In genomic region chr17:25222951-25223601, GRCm38 (mm10) we compare ENCODE assay signal across 8 mouse cellular contexts. TPM values are rescaled to one million over a fixed set of nuclear protein-coding genes. Genes with fewer than 3 reads are reported as not detected.
DNase-seq lines count a peak whose midpoint lies in the region; ATAC-seq lines count a peak whose summit lies in the region.

No protein-coding gene starts in this region.

- H3K4me3 ChIP-seq in kidney, embryonic 16.5 days (ENCODE audit: low read length) = peak overlapping the region; percentile 32
- no peak overlapping the region for H3K4me3 ChIP-seq in forebrain, embryonic 14.5 days (ENCODE audit: low read depth, low read length)
- peak overlapping the region; percentile 78 for H3K4me3 ChIP-seq in liver, embryonic 16.5 days (ENCODE audit: low read depth, low read length)

- H3K27me3 ChIP-seq in kidney, embryonic 16.5 days (ENCODE audit: insufficient read depth, low read length) = no peaks in the 10 kb centered on the region
- no peaks in the 10 kb centered on the region for H3K27me3 ChIP-seq in forebrain, embryonic 14.5 days (replicated peaks; ENCODE audit: control insufficient read depth, insufficient read depth, low read length)
- no peaks in the 10 kb centered on the region for H3K27me3 ChIP-seq in liver, embryonic 16.5 days (ENCODE audit: control insufficient read depth, insufficient read depth, low read depth, low read length)

- peaks cover 9% of the 10 kb centered on the region for H3K4me1 ChIP-seq in kidney, embryonic 16.5 days (ENCODE audit: insufficient read depth, low read length)
- no peaks in the 10 kb centered on the region for H3K4me1 ChIP-seq in forebrain, embryonic 14.5 days (ENCODE audit: control insufficient read depth, insufficient read depth, low read length)
- H3K4me1 ChIP-seq in liver, embryonic 16.5 days (ENCODE audit: control insufficient read depth, low read depth, low read length) = peaks cover 64% of the 10 kb centered on the region

- H3K9ac ChIP-seq in kidney, embryonic 16.5 days (replicated peaks; ENCODE audit: low read length) = no peak overlapping the region
- no peak overlapping the region for H3K9ac ChIP-seq in forebrain, embryonic 14.5 days (ENCODE audit: low read length)
- H3K9ac ChIP-seq in liver, embryonic 16.5 days (ENCODE audit: low read depth, low read length) = peak overlapping the region; percentile 81

- H3K9me3 ChIP-seq in kidney, embryonic 16.5 days (ENCODE audit: low read length) = no peaks in the 10 kb centered on the region
- no peaks in the 10 kb centered on the region for H3K9me3 ChIP-seq in forebrain, embryonic 14.5 days (replicated peaks; ENCODE audit: control insufficient read depth, low read length)
- no peaks in the 10 kb centered on the region for H3K9me3 ChIP-seq in liver, embryonic 16.5 days (replicated peaks; ENCODE audit: control insufficient read depth, low read length)

- no peak for ATAC-seq in kidney, embryonic 16.5 days (ENCODE audit: low FRiP score, low TSS enrichment)
- ATAC-seq in activated CD4-positive, CD25-positive, alpha-beta regulatory T cell, adult 4 months = peak; percentile 2
- no peak for ATAC-seq in forebrain, embryonic 14.5 days
- peak; percentile 50 for ATAC-seq in liver, embryonic 16.5 days (ENCODE audit: low read depth)

- H3K27ac ChIP-seq in kidney, embryonic 16.5 days (ENCODE audit: low read length) = no peak overlapping the region
- H3K27ac ChIP-seq in forebrain, embryonic 14.5 days (ENCODE audit: low read depth, low read length) = 0 out of 2 replicates have a peak overlapping the region, but pooled peaks have one; percentile 9
- peak overlapping the region; percentile 85 for H3K27ac ChIP-seq in liver, embryonic 16.5 days (ENCODE audit: low read length)

- peak overlapping the region; percentile 79 for H3K4me2 ChIP-seq in kidney, embryonic 16.5 days (replicated peaks; ENCODE audit: low read depth, low read length)
- peak overlapping the region; percentile 53; the same call in 1 of the 2 replicates for H3K4me2 ChIP-seq in forebrain, embryonic 14.5 days (ENCODE audit: low read length)
- peak overlapping the region; percentile 76 for H3K4me2 ChIP-seq in liver, embryonic 16.5 days (ENCODE audit: low read depth, low read length)

- no peak for DNase-seq in kidney, adult 8-10 months
- no peak for DNase-seq in forebrain, embryonic 14.5 days (ENCODE audit: low spot score)
- no peak for DNase-seq in testis, postnatal 14 days (ENCODE audit: low spot score)
- no peak for DNase-seq in lung, postnatal 4 days
- DNase-seq in cerebellum, adult 11 months = no peak

- H3K36me3 ChIP-seq in kidney, embryonic 16.5 days (ENCODE audit: insufficient read depth, low read length) = peaks cover 12% of the 10 kb centered on the region; the same call in 1 of the 2 replicates
- H3K36me3 ChIP-seq in forebrain, embryonic 14.5 days (ENCODE audit: control insufficient read depth, insufficient read depth, low read length) = peaks cover 28% of the 10 kb centered on the region
- peaks cover 5% of the 10 kb centered on the region for H3K36me3 ChIP-seq in liver, embryonic 16.5 days (ENCODE audit: control insufficient read depth, insufficient read depth)

- 56% methylated on average over 6 of the region's 6 CpGs for WGBS in kidney, embryonic 16.5 days
- WGBS in forebrain, embryonic 14.5 days = 27% methylated on average over 6 of the region's 6 CpGs
- WGBS in liver, embryonic 16.5 days (ENCODE audit: insufficient replicate concordance) = 6% methylated on average over 6 of the region's 6 CpGs

RNA-seq across cellular contexts. Expression of gene Gnptg, which starts 16.8 kb away (rescaled TPM):
- polyA plus RNA-seq in kidney, embryonic 16.5 days (2015; fragmentation: Nextera tagmentation; extraction: Ambion mirVana) = 51.2 and 56.6 TPM in 2 replicates
- polyA plus RNA-seq in activated CD4-positive, CD25-positive, alpha-beta regulatory T cell, adult 4 months (2017; shearing (Covaris generic)) = 10 to 100 TPM; 44.3 to 57.7 TPM
- 86.8 and 92.0 TPM in 2 replicates for polyA plus RNA-seq in forebrain, embryonic 14.5 days (2014; fragmentation: Nextera tagmentation; extraction: Ambion mirVana)
- 17.8 and 19.9 TPM in 2 replicates for polyA plus RNA-seq in liver, embryonic 16.5 days (2015; fragmentation: Nextera tagmentation; extraction: Ambion mirVana)

RNA-seq across cellular contexts. Expression of gene Tsr3, which starts 16.9 kb away (rescaled TPM):
- 49.7 and 51.6 TPM in 2 replicates for polyA plus RNA-seq in kidney, embryonic 16.5 days (2015; fragmentation: Nextera tagmentation; extraction: Ambion mirVana)
- 10 to 100 TPM; 27.7 to 32.1 TPM for polyA plus RNA-seq in activated CD4-positive, CD25-positive, alpha-beta regulatory T cell, adult 4 months (2017; shearing (Covaris generic))
- polyA plus RNA-seq in forebrain, embryonic 14.5 days (2014; fragmentation: Nextera tagmentation; extraction: Ambion mirVana) = 57.4 and 67.8 TPM in 2 replicates
- polyA plus RNA-seq in liver, embryonic 16.5 days (2015; fragmentation: Nextera tagmentation; extraction: Ambion mirVana) = 14.7 and 15.0 TPM in 2 replicates

RNA-seq across cellular contexts. Expression of gene Baiap3, which starts 33.1 kb away (rescaled TPM):
- 2.0 and 2.3 TPM in 2 replicates for polyA plus RNA-seq in kidney, embryonic 16.5 days (2015; fragmentation: Nextera tagmentation; extraction: Ambion mirVana)
- polyA plus RNA-seq in activated CD4-positive, CD25-positive, alpha-beta regulatory T cell, adult 4 months (2017; shearing (Covaris generic)) = 1 to 10 TPM; 1.4 to 8.5 TPM
- 4.8 and 9.7 TPM in 2 replicates for polyA plus RNA-seq in forebrain, embryonic 14.5 days (2014; fragmentation: Nextera tagmentation; extraction: Ambion mirVana)
- polyA plus RNA-seq in liver, embryonic 16.5 days (2015; fragmentation: Nextera tagmentation; extraction: Ambion mirVana) = 0.46 and 0.57 TPM in 2 replicates

RNA-seq across cellular contexts. Expression of gene Unkl, which starts 34.9 kb away (rescaled TPM):
- 10.4 and 10.9 TPM in 2 replicates for polyA plus RNA-seq in kidney, embryonic 16.5 days (2015; fragmentation: Nextera tagmentation; extraction: Ambion mirVana)
- polyA plus RNA-seq in activated CD4-positive, CD25-positive, alpha-beta regulatory T cell, adult 4 months (2017; shearing (Covaris generic)) = 10 to 100 TPM; 14.4 to 20.2 TPM
- polyA plus RNA-seq in forebrain, embryonic 14.5 days (2014; fragmentation: Nextera tagmentation; extraction: Ambion mirVana) = 6.2 and 8.2 TPM in 2 replicates
- polyA plus RNA-seq in liver, embryonic 16.5 days (2015; fragmentation: Nextera tagmentation; extraction: Ambion mirVana) = 6.8 and 7.9 TPM in 2 replicates

RNA-seq across cellular contexts. Expression of gene BC003965, which starts 38.7 kb away (rescaled TPM):
- polyA plus RNA-seq in kidney, embryonic 16.5 days (2015; fragmentation: Nextera tagmentation; extraction: Ambion mirVana) = 34.4 and 35.6 TPM in 2 replicates
- 10 to 100 TPM; 13.1 to 14.3 TPM for polyA plus RNA-seq in activated CD4-positive, CD25-positive, alpha-beta regulatory T cell, adult 4 months (2017; shearing (Covaris generic))
- polyA plus RNA-seq in forebrain, embryonic 14.5 days (2014; fragmentation: Nextera tagmentation; extraction: Ambion mirVana) = 35.5 and 39.6 TPM in 2 replicates
- polyA plus RNA-seq in liver, embryonic 16.5 days (2015; fragmentation: Nextera tagmentation; extraction: Ambion mirVana) = 14.2 and 15.1 TPM in 2 replicates

Comparison
In these comparisons a context has a peak if more than half of its experiments do, and no peak if none do; other contexts are left out.
1. ATAC-seq: peak in activated CD4-positive, CD25-positive, alpha-beta regulatory T cell, adult 4 months (single experiment) and liver, embryonic 16.5 days (single experiment); none in kidney, embryonic 16.5 days (single experiment) and forebrain, embryonic 14.5 days (single experiment).
2. Peak in every context shown above with its lines, with median percentiles within 50 percentile points of each other: H3K4me2 ChIP-seq.